Mouse (Mus musculus) cerebellum, adult 2 months (tissue): ENCODE data around the gene Hcar2.

Experiments used
- CTCF ChIP-seq: fragments of 200-500 bp; IDR thresholded peaks from 2 replicates; pipeline ENCODE4 v1.5.1; 2011; ENCODE audit warnings: low read depth, mild to moderate bottlenecking, control low read depth, low read length, moderate library complexity, borderline replicate concordance; ENCODE audit not compliant: insufficient read depth
- POLR2A ChIP-seq: fragments of 200-500 bp; IDR thresholded peaks from 2 replicates; pipeline ENCODE4 v1.6.1; 2011; ENCODE audit warnings: low read length, control low read depth, borderline replicate concordance; ENCODE audit not compliant: insufficient read depth

DNA sequence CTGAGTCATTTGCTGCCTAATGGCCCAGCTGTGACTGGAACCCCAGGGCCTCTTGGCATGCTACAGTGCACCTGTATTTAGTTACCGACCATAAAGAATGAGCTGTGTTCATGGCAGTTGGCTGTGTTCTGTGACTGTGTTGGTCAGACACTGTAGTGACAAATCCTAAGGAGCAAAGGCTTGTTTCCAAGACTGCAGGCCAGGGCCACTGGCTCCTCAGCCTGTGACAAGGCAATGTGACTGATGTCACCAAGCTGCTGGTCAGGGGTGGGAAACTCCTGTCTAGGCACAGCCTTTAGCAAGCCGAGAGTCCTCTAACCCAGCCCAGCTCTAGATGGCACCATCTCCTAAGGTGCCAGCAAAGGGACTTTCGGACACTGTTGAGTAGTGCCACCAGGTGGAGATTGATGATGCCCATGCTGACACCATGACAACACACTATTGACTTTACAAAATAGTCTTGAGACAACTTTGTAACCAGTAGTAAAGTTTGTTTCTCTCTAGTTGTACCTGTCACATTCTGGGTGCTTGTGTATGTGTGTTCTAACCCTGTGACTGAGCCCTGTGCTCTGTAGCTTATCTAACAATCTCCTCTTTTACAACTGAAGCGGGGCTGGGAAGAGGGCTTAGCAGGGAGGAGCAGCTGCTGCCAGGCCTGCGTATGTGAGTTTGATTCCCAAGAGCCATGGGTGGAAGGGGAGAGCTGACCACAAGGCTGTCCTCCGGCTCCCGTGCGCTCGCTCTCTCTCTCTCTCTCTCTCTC is 44.6 kb downstream of the Hcar2 start:
- TF ChIP-seq CTCF (peak; percentile 17; the same call in 1 of the 2 replicates), POLR2A (no peak)
